Mouse (Mus musculus) myocyte (in vitro differentiated cells): ENCODE data around the gene Spef1.

Experiments used
- CEBPB ChIP-seq: IDR thresholded peaks from 2 replicates; pipeline ENCODE4 v1.6.1; 2011; ENCODE audit warnings: mild to moderate bottlenecking, moderate library complexity; ENCODE audit not compliant: poor library complexity, insufficient read depth, severe bottlenecking
- E2F4 ChIP-seq: IDR thresholded peaks from one replicate; pipeline ENCODE4 v1.6.1; 2011; ENCODE audit warnings: mild to moderate bottlenecking, control low read depth, moderate library complexity; ENCODE audit not compliant: insufficient read depth
- MAX ChIP-seq: IDR thresholded peaks from one replicate; pipeline ENCODE4 v1.6.1; 2011; ENCODE audit warnings: low read depth, mild to moderate bottlenecking, control low read depth
- MYOD1 ChIP-seq, 3 experiments: IDR thresholded peaks; one replicate each; pipeline ENCODE4 v1.6.1; 2011; ENCODE audit warnings: control low read depth in 2 of 3, low read depth in 2 of 3, mild to moderate bottlenecking in 2 of 3, moderate library complexity in 1 of 3; ENCODE audit not compliant: insufficient read length in 2 of 3, control insufficient read depth in 1 of 3
- MYOG ChIP-seq, 3 experiments: IDR thresholded peaks; one replicate each; pipeline ENCODE4 v1.6.1; 2011; ENCODE audit warnings: control low read depth in 2 of 3, low read depth in 2 of 3, mild to moderate bottlenecking in 2 of 3; ENCODE audit not compliant: insufficient read length in 2 of 3, control insufficient read depth in 1 of 3, insufficient read depth in 1 of 3
- POLR2A ChIP-seq: IDR thresholded peaks from one replicate; pipeline ENCODE4 v1.6.1; 2011; ENCODE audit warnings: low read depth, mild to moderate bottlenecking, control low read depth, moderate library complexity; ENCODE audit not compliant: insufficient read length
- POLR2AphosphoS2 ChIP-seq: IDR thresholded peaks from one replicate; pipeline ENCODE4 v1.6.1; 2011; ENCODE audit warnings: low read depth, control low read depth; ENCODE audit not compliant: insufficient read length
- REST ChIP-seq: IDR thresholded peaks from one replicate; pipeline ENCODE4 v1.6.1; 2011; ENCODE audit warnings: mild to moderate bottlenecking, control low read depth, moderate library complexity; ENCODE audit not compliant: insufficient read depth, insufficient read length
- SRF ChIP-seq: IDR thresholded peaks from one replicate; pipeline ENCODE4 v1.6.1; 2011; ENCODE audit warnings: low read depth; ENCODE audit not compliant: control insufficient read depth, insufficient read length
- TCF12 ChIP-seq: IDR thresholded peaks from one replicate; pipeline ENCODE4 v1.6.1; 2011; ENCODE audit warnings: mild to moderate bottlenecking, control low read depth; ENCODE audit not compliant: poor library complexity, insufficient read depth, severe bottlenecking
- TCF3 ChIP-seq: IDR thresholded peaks from one replicate; pipeline ENCODE4 v1.6.1; 2011; ENCODE audit warnings: low read depth, control low read depth; ENCODE audit not compliant: insufficient read length
- USF1 ChIP-seq: IDR thresholded peaks from one replicate; pipeline ENCODE4 v1.6.1; 2011; ENCODE audit warnings: low read depth, mild to moderate bottlenecking, control low read depth, moderate library complexity

DNA sequence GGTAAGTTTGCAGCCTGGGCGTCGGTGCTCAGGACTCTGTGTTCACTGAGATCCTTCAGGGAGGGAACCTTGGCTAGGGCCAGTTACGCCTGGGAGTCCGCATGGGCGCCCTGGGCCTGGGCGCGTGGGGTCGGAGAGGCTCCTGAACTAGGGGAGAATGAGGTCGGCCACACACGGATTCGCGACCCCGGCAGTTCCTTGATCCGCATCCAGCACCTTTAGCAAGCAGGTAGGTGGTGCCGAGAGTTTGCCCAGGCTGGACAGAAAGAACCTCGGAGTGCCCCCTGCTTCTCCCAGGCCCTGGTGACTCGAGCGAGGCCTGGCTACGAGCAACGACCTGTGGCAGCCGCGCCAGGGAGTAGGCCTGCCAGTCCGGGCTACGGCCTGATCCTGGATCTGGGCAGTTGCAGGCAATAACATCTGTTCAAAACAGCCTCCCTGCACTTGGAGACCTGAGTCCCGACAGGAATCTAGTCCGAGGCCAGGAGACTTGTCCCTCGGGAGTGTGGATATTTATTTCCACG, 47.1 kb upstream of the Spef1 start:
- TF ChIP-seq CEBPB (no peak), POLR2AphosphoS2 (no peak), POLR2A (no peak), MAX (no peak), E2F4 (no peak), MYOD1 (IDR thresholded peaks at IDR 0.05; ENCODE audit: control insufficient read depth in 1 of 3, insufficient read length in 2 of 3, low read depth in 2 of 3) (no peak), SRF (no peak), MYOG (IDR thresholded peaks at IDR 0.05; ENCODE audit: control insufficient read depth in 1 of 3, insufficient read depth in 1 of 3, insufficient read length in 2 of 3, low read depth in 2 of 3) (no peak), TCF12 (no peak), USF1 (no peak), TCF3 (no peak), REST (no peak)
